Mouse (Mus musculus) G1E (cell line): ENCODE measurements around the gene Bdh1. TPM values are rescaled to one million over a fixed set of nuclear protein-coding genes. Genes with fewer than 3 reads are reported as not detected.

Source experiments
- ATAC-seq: 2 replicates; pipeline ENCODE4 v1.8.0; 2016; ENCODE audit warnings: mild to moderate bottlenecking; ENCODE audit not compliant: insufficient number of reproducible peaks, poor library complexity, low FRiP score, severe bottlenecking; ENCODE audit errors: extremely low read depth
- DNase-seq: peaks from one replicate; pipeline ENCODE4 v3.0.0; 2012; ENCODE audit warnings: low spot score
- H3K27me3 ChIP-seq: 2 replicates; pipeline ENCODE4 v1.6.1; 2012; ENCODE audit warnings: mild to moderate bottlenecking, low read length, inconsistent platforms; ENCODE audit not compliant: insufficient read depth
- H3K36me3 ChIP-seq: replicated peaks from 2 replicates; pipeline ENCODE3; 2012; ENCODE audit warnings: mild to moderate bottlenecking, inconsistent platforms
- H3K4me1 ChIP-seq: 2 replicates; pipeline ENCODE4 v1.6.1; 2012; ENCODE audit warnings: low read depth, low read length, inconsistent platforms, mixed read lengths; ENCODE audit not compliant: insufficient read depth
- H3K4me3 ChIP-seq: 2 replicates; pipeline ENCODE4 v1.5.1; 2012; ENCODE audit warnings: low read depth, mild to moderate bottlenecking, inconsistent platforms, low read length, moderate library complexity, mixed read lengths
- H3K9me3 ChIP-seq: replicated peaks from 2 replicates; pipeline ENCODE4 v1.6.1; 2012; ENCODE audit warnings: inconsistent platforms
- CTCF ChIP-seq: IDR thresholded peaks from 2 replicates; pipeline ENCODE4 v1.5.1; 2012; ENCODE audit warnings: low read depth, low read length, inconsistent platforms, mixed read lengths
- GATA1 ChIP-seq: IDR thresholded peaks from 2 replicates; pipeline ENCODE4 v1.6.1; 2012; ENCODE audit warnings: borderline replicate concordance, low read length, inconsistent platforms, mixed read lengths
- GATA2 ChIP-seq: IDR thresholded peaks from 2 replicates; pipeline ENCODE4 v1.6.1; 2012; ENCODE audit warnings: low read depth, low read length, inconsistent platforms, borderline replicate concordance
- POLR2AphosphoS5 ChIP-seq: IDR thresholded peaks from 2 replicates; pipeline ENCODE4 v1.6.1; 2012; ENCODE audit warnings: low read depth, low read length, inconsistent platforms; ENCODE audit not compliant: insufficient replicate concordance
- TAL1 ChIP-seq: conservative IDR thresholded peaks from 2 replicates; pipeline ENCODE4 v1.6.1; 2012; ENCODE audit warnings: low read depth, low read length, inconsistent platforms, mixed read lengths
- polyA plus RNA-seq: library from polyadenylated mRNA; stranded (reverse); fragments of >175 nt; gene quantifications from 2 replicates; pipeline ENCODE4 v1.2.3, GENCODE M21; 2012
- total RNA-seq, 2 experiments: library from RNA; stranded (forward) in 1 of 2; stranded (reverse) in 1 of 2; fragments of 200-1000 nt in 1 of 2; fragments of >200 nt in 1 of 2; fragmentation: Nextera tagmentation in 1 of 2; gene quantifications; 2 replicates each; pipeline ENCODE4 v1.2.3; 2014 to 2017

Bdh1 gene
- total and polyA plus RNA-seq, 3 experiments, result 0.11 TPM; not detected in 2

GRCm38 (mm10) chr16:31471994-31472393, 49.9 kb downstream of the Bdh1 start:
- no peak for TF ChIP-seq TAL1
- no peak for TF ChIP-seq GATA1
- TF ChIP-seq CTCF, result no peak
- no peak for TF ChIP-seq GATA2
- no peak for ATAC-seq
- H3K4me3 ChIP-seq, result no peak overlapping the region

DNA sequence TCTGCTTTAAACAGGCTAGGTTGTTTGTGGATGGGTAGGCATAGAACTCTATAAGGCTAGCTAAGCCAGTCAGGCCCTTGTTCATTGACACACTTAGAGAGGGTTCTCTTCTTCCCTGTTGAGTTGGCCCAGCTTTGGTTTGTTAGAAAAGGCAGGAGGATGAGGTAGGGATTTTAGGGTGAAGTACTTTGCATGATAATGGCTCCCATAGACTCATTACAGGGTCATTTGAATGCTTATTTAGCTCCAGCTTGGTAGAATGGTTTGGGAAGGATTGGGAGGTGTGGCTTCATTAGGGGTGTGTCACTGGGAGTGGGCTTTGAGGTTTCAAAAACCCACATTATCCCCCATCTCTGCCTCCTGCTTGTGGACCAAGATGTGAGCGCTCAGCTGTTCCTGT, 51.1 kb downstream of the Bdh1 start:
- DNase-seq (no peak), ATAC-seq (no peak)
- Histone ChIP-seq H3K4me3 (no peak overlapping the region), H3K36me3 (no peaks in the 10 kb centered on the region), H3K9me3 (peaks cover 4% of the 10 kb centered on the region; the same call in 1 of the 2 replicates), H3K4me1 (peaks cover 3% of the 10 kb centered on the region; the same call in 1 of the 2 replicates), H3K27me3 (peaks cover 17% of the 10 kb centered on the region)
- TF ChIP-seq TAL1 (no peak), GATA2 (no peak), GATA1 (no peak), CTCF (no peak), POLR2AphosphoS5 (no peak)

More at GRCm38 (mm10) chr16:31471994-31472393, 49.9 kb downstream of the Bdh1 start:
- Histone ChIP-seq H3K36me3 (no peaks in the 10 kb centered on the region), H3K9me3 (peaks cover 4% of the 10 kb centered on the region; the same call in 1 of the 2 replicates), H3K27me3 (peaks cover 20% of the 10 kb centered on the region), H3K4me1 (peaks cover 3% of the 10 kb centered on the region; the same call in 1 of the 2 replicates)
- no peak for DNase-seq

- Histone ChIP-seq H3K9me3 (peaks cover 4% of the 10 kb centered on the region; the same call in 1 of the 2 replicates), H3K27me3 (peaks cover 16% of the 10 kb centered on the region), H3K4me3 (no peak overlapping the region), H3K4me1 (peaks cover 3% of the 10 kb centered on the region; the same call in 1 of the 2 replicates), H3K36me3 (no peaks in the 10 kb centered on the region)
- TF ChIP-seq GATA1, result no peak
- DNase-seq (no peak), ATAC-seq (no peak)
Measured at GRCm38 (mm10) chr16:31475123-31475968, 53.3 kb downstream of the Bdh1 start.

GRCm38 (mm10) chr16:31476872-31477603, 55.0 kb downstream of the Bdh1 start:
- H3K9me3 ChIP-seq, result peaks cover 4% of the 10 kb centered on the region; the same call in 1 of the 2 replicates
- ATAC-seq, result no peak

GRCm38 (mm10) chr16:31485336-31485735, 63.3 kb downstream of the Bdh1 start:
- DNase-seq (no peak), ATAC-seq (no peak)
- no peak for TF ChIP-seq CTCF
- no peaks in the 10 kb centered on the region for H3K36me3 ChIP-seq
- H3K4me1 ChIP-seq, result no peaks in the 10 kb centered on the region
- no peak overlapping the region for H3K4me3 ChIP-seq
- peaks cover 23% of the 10 kb centered on the region for H3K27me3 ChIP-seq
- H3K9me3 ChIP-seq, result no peaks in the 10 kb centered on the region

More at GRCm38 (mm10) chr16:31476872-31477603, 55.0 kb downstream of the Bdh1 start:
- Histone ChIP-seq H3K36me3 (no peaks in the 10 kb centered on the region), H3K4me1 (peaks cover 2% of the 10 kb centered on the region; the same call in 1 of the 2 replicates), H3K4me3 (no peak overlapping the region), H3K27me3 (peaks cover 19% of the 10 kb centered on the region)
- no peak for DNase-seq
- no peak for TF ChIP-seq POLR2AphosphoS5
- no peak for TF ChIP-seq GATA2
- no peak for TF ChIP-seq CTCF
- no peak for TF ChIP-seq TAL1
- TF ChIP-seq GATA1, result no peak

DNA sequence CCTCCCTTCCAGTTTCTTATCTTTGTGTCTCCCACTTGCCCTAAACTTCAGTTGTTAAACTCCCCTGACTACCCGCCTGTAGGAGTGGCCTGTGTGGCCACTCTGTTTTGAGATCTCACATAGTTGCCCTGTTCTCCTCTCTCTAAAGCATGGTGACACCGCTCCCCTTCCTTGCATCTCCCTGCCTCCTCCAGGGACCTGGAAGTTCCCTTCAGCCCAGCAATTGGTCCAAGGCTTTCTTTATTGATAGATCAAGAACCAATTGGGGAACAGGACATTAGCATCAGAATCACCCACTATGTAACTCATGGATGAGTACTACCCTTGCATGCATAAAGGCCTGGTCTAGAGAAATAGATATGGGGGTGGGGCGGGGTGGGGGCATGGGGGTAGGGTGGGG, 65.2 kb downstream of the Bdh1 start:
- no peaks in the 10 kb centered on the region for H3K36me3 ChIP-seq
- H3K9me3 ChIP-seq, result no peaks in the 10 kb centered on the region
- no peaks in the 10 kb centered on the region for H3K4me1 ChIP-seq
- H3K27me3 ChIP-seq, result peaks cover 34% of the 10 kb centered on the region
- DNase-seq (no peak), ATAC-seq (no peak)
- TF ChIP-seq GATA2, result no peak
- TF ChIP-seq GATA1, result no peak
- TF ChIP-seq POLR2AphosphoS5, result no peak
- TF ChIP-seq CTCF, result no peak
- no peak overlapping the region for H3K4me3 ChIP-seq
